Mouse (Mus musculus) cerebellum, postnatal 25 days (tissue): ENCODE measurements around the gene Acot4.
"Not testable (repeated sequence)": the region's sequence is repeated elsewhere in the genome, so short reads cannot be mapped to it uniquely, and the experiment has no call there.

Source experiments
- DNase-seq, 2 experiments: peaks; one replicate each; pipeline ENCODE4 v3.0.0; 2021; ENCODE audit warnings: mixed read lengths in 2 of 2

Gene Acot4

GRCm38 (mm10) chr12:84084581-84084980 is 46.4 kb downstream of the Acot4 start:
- DNase-seq = no peak

DNA sequence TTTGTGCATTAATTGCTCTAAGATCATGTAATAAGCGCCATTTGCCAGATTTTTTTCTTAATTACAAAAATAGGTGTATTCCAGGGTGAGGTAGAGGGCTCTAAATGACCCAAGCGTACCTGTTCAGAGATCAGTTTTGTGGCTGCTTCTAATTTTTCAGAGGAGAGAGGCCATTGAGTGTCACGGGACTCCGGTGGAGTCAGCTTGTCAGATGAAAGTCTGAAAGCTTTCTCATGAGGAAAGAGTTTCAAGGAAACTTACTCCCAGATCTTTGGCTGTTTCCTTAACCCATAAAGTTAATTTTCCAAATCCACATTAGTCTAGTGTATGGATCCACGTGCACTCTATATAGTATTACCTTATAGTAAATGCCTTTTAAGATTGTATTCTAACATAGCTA is 56.5 kb downstream of the Acot4 start:
- DNase-seq = not testable (repeated sequence)
